Mouse (Mus musculus) gastrocnemius, postnatal 36 days (tissue): ENCODE measurements around the gene Rnf212b. TPM values are rescaled to one million over a fixed set of nuclear protein-coding genes. Genes with fewer than 3 reads are reported as not detected.

Experiments used
- DNase-seq, 2 experiments: peaks; one replicate each; pipeline ENCODE4 v3.0.0; 2022
- intact Hi-C: fragments of 180-260 bp; cut with DNase I; formaldehyde crosslinking; loops from one replicate; pipeline ENCODE4 v1.15.1; 2025
- total RNA-seq, 2 experiments: library from RNA; stranded (reverse); gene quantifications; 2 replicates each; pipeline ENCODE4 v1.2.3; 2021

Rnf212b gene
- total RNA-seq, 2 experiments from 2014 or later, result 2.2 TPM

DNA sequence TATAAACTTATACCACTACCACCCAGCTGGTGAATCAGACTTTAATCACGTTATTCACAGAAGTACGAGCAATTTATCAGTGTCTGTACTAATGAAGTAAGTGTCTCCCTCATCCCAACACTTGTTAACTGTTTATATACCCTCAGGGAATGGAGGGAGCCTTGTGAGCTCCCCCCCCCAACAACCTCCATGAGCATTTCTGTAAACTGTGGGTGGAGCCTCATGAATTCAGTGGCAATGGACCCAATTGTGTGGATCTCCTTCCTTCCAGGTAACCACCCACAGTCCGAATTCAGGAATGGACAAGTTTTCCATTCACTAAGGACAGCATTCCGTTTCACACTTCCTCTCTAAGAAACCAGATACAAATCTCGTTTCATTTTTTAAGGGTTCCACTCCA, 51.7 kb downstream of the Rnf212b start:
- intact Hi-C loops, result no loop called here
- no peak for DNase-seq

DNA sequence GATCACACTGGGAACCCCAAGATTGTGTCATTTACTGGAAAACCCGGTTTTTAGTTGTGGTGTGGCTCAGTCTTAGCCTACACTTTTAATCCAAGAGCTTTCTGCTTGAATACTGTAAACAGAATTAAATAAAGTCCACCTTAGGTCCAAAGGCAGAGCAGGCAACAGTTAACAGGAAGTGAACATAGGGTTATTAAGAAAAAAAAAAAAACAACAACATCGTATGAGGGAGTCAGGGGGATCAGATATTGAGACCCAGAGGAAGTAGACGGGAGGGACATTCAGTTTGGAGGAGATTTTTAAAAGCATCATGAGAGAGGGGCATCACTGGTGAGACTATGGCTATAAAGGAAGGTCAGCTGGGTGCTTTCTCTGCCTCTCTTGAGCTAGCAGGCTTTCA, 52.3 kb downstream of the Rnf212b start:
- DNase-seq, result no peak
- intact Hi-C loops, result no loop called here

DNA sequence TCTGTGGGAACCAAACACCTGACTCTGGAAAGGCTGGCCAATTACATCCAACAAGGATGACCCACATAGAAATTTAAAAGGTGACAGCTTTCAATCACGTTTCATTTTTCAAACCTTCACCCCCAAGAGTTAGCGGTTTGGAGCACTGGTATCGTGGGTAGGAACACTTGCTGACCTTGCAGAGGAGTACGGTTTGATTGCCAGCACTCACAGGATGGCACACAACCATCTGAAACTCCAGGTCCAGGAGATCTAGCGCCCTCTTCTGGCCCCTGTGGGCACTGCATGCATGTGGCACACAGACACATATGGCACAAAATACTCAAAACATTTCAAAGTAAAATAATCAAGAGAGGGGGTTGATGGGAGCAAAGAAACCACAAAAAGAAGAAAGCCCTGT, 53.0 kb downstream of the Rnf212b start:
- no peak for DNase-seq
- intact Hi-C loops, result no loop called here

DNA sequence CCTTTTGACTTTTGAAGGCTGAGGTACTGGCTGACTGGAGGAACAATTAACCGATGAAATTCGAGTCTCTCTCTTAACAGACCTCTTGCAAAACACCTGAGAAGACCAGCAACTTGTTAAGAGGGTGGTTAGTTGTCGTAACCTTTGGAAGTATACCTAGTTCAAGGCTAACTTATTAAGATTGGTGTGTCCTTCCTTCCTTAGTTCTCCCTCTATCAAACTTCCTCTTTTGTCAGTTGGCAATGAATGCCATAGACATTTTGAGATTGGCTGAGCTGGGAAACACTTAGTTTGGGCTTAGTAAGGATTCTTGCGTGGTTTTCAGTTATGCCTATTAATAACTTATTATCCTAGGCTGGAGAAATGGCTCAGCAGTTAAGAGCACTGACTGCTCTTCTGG, 54.1 kb downstream of the Rnf212b start:
- intact Hi-C loops, result no loop called here
- no peak for DNase-seq

DNA sequence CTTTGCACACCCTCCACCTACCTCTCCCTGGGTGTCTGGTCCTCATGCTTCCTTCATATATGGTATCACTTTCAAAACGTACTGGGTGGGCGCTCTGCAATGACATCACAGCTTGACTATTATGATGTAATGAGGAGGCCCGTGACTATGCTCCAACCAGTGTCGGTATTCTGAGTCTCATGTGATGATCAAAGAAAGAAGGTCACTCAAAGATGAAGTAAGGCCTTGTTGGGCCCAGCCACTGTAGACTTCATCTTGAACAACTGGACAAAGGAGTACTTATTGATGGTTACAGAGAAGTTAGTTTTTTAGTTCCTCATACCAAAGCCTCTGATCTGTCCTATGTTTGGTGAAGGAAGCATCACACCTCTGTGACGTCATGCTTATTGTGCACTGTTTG, 56.9 kb downstream of the Rnf212b start, which contains the start of gene Homez:
Gene Homez, minus strand, starts transcription at position 101 of the 400 bp plus-strand sequence.
- DNase-seq, result no peak
- intact Hi-C loops, result no loop called here

DNA sequence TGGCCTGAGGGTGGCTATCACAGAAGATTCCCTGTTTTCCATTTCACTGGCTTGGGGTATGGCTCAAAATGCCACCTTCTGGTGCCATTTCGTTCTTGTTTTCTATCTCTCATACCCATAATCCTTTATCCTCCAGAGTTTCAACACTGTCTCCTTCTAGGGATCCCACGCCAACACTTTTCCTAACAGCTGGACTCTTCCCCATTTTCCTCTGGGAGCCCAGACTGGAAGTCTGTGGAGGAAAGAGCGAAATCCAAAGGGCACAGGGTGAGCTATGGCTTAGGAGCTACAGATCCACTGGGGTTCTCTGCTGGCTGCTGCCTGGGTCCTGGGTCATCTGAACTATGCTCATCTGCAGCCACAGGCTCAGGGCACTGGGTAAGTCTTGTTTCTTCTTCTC, 60.2 kb downstream of the Rnf212b start:
- DNase-seq, result no peak
- intact Hi-C loops, result no loop called here

DNA sequence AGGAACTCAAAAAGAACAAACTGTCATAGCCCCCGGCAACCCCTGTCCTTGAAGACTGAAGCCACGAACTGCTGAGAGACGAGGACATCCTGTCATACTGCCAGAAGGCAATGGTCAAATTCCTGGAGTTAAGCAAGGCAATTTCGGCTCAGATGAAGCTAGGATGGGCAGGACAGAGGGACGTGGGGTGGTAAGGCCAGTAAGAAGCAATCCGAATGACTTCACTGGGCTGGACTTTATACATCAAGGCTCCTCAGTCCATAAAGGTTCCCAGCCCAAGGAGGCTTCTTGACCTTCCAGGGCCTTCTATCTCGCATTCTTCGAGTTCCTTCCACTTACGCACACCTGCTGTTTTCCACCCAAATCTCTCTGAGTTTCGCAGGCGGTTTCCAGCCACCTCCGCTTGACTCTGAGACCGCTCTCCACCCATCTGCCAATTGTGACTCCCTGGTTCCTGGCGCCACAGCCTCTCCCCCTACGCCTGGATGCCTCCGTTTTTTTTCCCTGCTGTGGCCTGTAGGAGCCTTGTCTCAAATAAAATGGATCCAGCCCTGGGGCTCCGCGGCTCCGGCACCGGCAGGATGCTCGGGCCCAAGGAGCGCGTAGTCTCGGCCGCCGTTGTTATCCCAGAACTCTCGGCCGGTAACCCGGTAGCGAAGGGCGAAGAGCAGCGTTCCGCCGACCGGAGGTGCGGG, 62.0 kb downstream of the Rnf212b start:
- peak in 1 of 2 experiments; percentile 19 for DNase-seq
- intact Hi-C loops, result loop anchor here (1.0 kb wide), 1 partner anchor 12 kb away; no protein-coding TSS in a partner anchor

DNA sequence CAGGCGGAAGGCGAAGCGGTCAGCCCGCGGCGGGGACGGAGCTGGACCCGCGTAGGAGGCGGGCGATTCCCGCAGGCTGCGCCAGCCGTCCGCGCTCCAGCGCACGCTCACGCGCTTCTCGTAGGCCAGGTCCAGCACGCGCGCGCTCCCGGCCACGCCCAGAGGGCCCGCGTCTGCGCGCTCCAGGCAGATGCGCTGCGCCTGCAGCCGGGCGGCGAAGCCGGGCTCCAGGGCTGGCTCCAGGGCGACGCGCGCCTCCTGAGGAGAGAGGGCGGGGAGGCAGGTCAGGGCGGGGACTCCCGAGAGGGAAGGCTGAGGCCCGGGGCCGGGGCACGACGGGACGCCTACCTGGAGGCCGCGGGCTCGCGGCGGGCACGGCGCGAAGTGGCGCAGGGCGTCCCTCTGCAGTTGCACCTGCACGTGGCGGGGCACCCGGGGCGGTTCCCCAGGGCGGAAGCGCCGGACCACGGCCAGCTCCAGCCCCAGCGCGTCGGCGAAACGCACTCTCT, 62.7 kb downstream of the Rnf212b start:
- peak; percentile 82 to 83 for DNase-seq
- intact Hi-C loops, result loop anchor here (1.0 kb wide), 1 partner anchor 12 kb away; no protein-coding TSS in a partner anchor

DNA sequence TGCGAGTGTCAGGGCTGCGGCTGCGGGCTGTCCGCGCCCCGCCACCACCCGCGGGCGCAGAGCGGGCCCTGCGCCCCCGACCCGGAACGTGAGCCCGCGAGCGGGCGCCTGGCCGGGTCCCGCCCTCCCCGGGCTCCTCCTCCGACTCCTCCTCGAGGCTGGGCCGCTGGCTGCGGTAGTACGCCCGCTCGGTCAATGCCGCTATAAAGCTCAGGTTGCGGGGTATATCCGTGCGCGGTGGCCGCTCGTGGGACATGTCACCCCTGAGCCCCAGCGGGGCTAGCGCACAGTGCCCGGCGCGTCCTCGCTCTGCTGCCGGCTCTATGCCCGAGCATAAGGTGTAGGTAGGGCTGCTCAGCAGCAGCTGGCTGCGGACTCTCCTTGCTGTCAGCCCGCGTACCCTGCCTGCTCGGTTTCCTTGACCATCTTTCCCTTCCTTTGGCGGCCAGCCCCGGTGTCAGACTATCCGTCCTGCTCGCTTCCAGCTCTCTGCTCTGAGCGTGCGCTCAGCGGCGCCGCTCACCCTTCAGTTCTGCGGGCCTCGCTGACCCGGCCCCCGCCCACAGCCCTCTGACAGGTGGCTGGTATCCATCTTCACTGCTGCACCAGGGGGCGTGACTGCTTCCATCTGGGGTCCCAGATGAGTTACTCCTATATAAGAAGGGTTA, 63.2 kb downstream of the Rnf212b start, which contains the start of gene Ppp1r3e:
Gene Ppp1r3e, minus strand, starts transcription at position 503 of the 668 bp plus-strand sequence.
- peak; percentile 53 to 66 for DNase-seq
- intact Hi-C loops, result no loop called here

DNA sequence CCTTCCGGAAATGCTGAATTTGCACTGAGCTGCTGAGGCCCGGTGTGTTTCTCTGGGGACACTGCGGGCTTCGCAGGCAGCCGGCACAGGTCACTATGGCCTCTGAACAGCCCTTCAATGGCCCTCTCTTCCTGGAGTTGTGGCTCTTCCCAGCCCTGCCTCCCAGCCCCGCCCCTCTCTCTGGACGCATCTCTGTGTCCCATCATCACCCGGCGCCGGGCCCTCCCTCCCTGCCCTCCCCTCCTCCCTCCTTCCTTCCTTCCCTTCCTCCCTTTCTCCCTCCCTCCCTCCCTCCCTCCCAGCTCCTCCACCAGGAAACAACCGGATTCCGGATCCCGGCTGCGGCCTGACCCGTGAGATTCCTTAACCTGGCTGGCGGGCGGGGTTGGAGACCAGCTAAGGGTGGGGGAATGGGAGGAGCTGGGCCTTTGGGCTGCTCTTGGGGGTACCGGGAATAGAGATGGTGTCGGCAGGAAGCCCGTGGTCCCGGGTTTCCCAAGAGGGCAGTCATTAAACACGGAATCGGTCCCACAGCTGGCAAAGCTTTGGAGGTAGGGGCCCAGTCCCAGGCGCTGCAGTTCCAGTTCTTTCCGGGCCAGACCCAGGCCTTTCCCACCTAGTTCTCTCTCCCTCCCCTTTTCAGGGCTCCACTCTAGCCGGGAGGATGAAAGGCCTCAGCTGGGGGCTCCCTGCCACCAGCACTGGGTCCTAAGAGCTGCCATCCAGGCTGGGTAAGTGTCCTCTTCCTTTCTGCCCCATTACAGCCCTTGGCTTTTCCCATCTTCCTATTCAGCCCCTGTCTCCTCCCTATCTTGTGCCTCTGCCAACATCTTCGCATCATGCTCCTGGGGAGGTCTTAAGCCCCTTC, 69.4 kb downstream of the Rnf212b start, which contains the start of the genes Bcl2l2 and Gm20521:
Gene Bcl2l2, plus strand, starts transcription at position 224 of the 868 bp plus-strand sequence.
Gene Gm20521, plus strand, starts transcription at position 288 of the 868 bp plus-strand sequence.
- intact Hi-C loops, result no loop called here

DNA sequence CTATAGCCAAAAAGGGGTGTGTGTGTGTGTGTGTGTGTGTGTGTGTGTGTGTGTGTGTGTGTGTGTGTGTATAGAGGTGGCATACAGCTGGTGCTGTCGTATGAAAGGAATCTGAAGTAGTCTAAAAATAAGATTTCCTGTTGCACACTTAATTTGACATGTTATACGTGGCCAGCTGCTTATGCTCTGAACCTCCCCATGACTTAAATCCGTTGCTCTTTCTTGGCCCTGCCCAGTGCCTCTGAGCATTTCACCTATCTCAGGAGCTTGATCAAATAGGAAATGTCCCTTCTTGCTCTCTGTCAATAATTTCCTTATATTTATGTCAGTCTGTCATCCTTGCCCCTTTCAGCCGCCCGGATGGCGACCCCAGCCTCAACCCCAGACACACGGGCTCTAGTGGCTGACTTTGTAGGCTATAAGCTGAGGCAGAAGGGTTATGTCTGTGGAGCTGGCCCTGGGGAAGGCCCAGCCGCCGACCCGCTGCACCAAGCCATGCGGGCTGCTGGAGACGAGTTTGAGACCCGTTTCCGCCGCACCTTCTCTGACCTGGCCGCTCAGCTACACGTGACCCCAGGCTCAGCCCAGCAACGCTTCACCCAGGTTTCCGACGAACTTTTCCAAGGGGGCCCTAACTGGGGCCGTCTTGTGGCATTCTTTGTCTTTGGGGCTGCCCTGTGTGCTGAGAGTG, 70.2 kb downstream of the Rnf212b start:
- no peak for DNase-seq
- intact Hi-C loops, result no loop called here

More for the DNA sequence above, 69.4 kb downstream of the Rnf212b start, which contains the start of the genes Bcl2l2 and Gm20521:
- peak; percentile 69 to 84 for DNase-seq

DNA sequence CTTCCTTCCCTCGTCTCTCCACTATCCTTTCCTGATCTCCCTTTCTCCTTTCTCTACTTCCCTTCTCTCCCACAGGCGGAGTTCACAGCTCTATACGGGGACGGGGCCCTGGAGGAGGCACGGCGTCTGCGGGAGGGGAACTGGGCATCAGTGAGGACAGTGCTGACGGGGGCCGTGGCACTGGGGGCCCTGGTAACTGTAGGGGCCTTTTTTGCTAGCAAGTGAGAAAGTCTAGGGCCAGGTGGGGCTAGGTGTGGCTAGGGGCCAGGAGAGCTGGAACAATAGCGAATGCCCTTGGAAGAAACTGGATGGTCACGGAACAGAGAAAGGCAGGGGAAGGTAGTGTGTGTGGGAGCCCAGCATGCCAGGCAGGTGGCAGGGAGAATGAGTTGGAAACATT, 71.4 kb downstream of the Rnf212b start:
- intact Hi-C loops, result no loop called here

DNA sequence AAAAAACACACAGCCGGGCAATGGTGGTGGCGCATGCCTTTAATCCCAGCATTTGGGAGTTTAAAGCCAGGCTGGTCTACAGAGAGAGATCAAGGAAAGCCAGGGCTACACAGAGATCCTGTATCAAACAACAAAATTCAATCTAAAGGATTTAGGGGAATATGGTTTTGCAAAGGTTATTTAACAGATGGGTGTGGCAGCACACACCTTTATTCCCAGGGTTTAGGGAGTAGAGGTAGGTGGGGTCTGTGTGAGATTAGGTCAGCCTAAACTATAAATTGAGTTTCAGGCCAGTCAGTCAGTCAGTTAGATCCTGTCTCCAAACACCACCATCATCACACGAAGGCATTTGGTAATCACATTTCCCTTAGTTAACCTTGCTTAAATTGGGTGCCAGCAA, 78.3 kb downstream of the Rnf212b start, which contains the start of gene Pabpn1:
Gene Pabpn1, plus strand, starts transcription at position 301 of the 400 bp plus-strand sequence.
- intact Hi-C loops, result loop anchor here (5.0 kb wide), 1 partner anchor 200 kb away; the partner anchor contains the start of genes Thtpa and Zfhx2
- DNase-seq, result no peak

More for the DNA sequence above, 71.4 kb downstream of the Rnf212b start:
- DNase-seq, result no peak

DNA sequence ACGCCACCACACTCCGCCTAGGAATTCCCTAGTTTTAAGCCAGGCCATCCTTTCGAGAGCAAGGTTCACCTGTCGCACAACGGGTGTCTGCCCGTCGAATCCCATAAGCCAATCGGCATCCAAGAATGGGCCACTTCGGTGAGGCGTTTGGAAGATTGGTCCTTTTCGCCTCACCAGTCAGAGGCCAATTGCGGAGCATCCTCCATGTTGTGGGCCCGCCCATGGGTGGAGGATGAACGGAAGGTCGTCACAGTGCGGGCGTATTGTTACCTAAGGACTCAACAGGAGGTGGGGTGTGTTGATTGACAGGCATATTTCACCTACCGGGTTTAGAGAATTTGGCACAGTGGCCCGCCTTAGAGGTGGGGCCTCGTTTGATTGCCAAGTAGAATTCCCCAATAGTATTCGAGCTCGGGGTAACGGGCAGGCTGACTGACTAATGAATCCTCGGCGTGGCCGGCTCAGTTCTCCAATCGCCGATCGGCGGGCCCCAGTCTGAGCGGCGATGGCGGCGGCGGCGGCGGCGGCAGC, 79.8 kb downstream of the Rnf212b start:
- intact Hi-C loops, result loop anchor here (5.0 kb wide), 1 partner anchor 199 kb away; the partner anchor contains the start of genes Thtpa and Zfhx2
- DNase-seq, result peak; percentile 95 to 96

DNA sequence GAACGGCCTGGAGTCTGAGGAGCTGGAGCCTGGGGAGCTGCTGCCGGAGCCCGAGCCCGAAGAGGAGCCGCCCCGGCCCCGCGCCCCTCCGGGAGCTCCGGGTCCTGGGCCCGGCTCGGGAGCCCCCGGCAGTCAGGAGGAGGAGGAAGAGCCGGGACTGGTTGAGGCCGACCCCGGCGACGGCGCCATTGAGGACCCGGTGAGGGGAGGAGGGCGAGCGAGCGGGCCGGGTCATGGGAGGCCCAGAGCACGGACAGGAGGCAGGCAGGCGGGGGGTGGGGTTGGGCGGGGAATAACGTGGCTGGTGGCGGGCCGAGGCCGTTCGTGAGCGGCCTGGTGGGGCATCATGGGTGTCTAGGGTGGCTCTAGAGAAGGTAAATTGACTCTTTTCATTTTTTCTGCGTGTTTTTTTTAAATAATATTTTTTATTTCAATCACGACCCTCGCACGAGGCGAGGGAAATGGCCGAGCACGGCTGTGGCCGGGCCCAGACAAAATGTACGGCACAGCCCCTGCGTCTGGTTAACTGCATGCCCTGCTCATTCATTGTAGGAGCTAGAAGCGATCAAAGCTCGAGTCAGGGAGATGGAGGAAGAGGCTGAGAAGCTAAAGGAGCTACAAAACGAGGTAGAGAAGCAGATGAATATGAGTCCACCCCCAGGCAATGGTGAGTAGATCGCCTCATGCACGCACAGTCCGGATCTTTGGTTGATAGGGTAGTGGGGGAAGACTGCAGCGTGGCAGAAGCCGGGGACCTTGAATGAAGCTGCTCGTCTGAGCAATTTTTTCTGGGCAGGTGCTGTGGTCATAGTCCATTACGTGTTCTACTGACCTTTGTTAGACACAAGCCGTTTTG, 80.6 kb downstream of the Rnf212b start:
- intact Hi-C loops, result loop anchor here (5.0 kb wide), 1 partner anchor 198 kb away; the partner anchor contains the start of genes Thtpa and Zfhx2
- peak in 1 of 2 experiments; percentile 58 for DNase-seq

DNA sequence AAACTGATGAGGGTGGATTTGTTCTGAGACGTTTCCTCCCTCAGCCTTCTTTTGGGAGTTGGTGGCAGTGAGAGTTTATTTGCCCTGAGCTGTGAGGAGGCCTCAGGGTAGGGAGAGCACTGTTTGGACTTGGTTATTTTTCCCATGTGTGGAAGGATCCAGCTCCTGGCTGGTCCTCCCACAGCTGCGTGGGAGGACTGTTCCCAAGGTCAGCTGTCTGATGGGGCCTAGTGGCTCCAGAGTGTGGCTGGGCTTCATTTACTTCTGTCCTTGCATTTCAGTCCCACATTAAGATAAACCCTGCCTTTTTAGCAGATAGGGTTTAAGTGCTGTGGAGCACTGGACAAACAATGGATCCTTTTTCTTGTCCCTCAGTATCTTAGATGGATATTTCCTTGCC, 83.5 kb downstream of the Rnf212b start:
- intact Hi-C loops, result no loop called here
- no peak for DNase-seq

DNA sequence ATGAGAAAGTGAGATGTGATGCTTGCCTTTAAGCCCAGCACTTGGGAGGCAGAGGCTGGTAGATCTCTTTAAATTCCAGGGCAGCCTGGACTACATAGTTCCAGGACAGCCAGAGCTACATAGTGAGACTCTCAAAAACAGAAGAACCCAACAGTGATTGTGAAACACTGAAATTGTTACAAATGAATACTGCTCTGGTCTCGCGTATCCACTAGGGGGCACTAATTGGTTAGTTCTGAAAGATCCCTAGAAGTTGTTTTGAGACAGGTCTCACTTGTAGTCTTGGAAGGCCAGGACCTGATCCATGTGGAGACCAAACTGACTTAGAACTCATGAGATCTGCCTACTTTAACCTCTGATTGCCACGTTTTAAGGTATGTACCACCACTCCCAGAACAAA, 86.4 kb downstream of the Rnf212b start:
- DNase-seq, result peak in 1 of 2 experiments; percentile 58

DNA sequence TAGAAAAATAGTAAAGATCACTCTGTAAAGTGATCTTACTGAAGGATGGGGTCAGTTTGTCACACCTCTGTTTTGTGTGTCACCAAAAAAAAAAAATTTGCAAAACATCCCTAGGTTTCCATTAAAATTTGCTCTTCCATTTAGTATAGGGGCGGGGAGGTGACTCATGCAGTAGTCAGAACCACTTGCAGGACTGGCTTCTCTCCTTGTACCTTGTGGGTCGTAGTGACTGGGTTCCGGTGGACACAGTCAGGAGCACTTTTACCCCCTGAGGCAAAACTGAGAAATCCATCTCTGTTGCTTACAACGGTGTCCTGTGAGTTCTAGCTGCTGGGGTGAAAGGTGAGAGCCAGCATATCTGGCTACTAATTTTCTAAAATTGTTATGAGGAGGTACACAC, 89.7 kb downstream of the Rnf212b start:
- no peak for DNase-seq
- intact Hi-C loops, result no loop called here

More for the DNA sequence above, 86.4 kb downstream of the Rnf212b start:
- intact Hi-C loops, result loop anchor here (1.0 to 2.0 kb wide), 2 partner anchors 39 to 114 kb away; partner anchors contain the start of gene Ngdn
